Mouse (Mus musculus): Measurements from ENCODE around the gene Evc. TPM values are rescaled to one million over a fixed set of nuclear protein-coding genes. Genes with fewer than 3 reads are reported as not detected.

Evc gene
- polyA plus RNA-seq, 1 experiment from 2014 or later: 6.2 TPM

DNA sequence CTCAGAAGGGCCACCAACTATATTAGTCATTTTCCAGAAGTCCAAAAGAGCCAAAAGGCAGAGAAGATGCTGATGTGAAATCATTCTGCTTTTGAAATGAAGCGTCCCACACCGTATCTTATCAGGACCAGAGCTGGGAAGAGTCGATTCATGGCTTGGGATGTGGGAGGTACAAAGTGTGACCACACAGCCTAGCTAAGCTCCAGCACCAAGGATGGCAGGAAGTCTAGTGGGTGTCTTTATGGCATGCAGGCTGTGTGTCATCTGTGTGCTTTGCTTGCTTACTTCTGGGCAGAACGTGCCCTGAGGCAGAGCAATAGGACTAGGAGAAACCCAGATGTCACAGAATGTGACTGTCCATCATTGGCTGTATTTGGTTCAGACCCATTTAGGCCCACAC lies 15.9 kb downstream of the Evc start:
- Histone ChIP-seq H3K9me3 (ENCODE audit: control insufficient read depth, low read length) (peaks cover 2% of the 10 kb centered on the region; the same call in 1 of the 2 replicates), H3K4me2 (ENCODE audit: low read length) (no peak overlapping the region), H3K27me3 (replicated peaks; ENCODE audit: control insufficient read depth, insufficient read depth, low read length) (no peaks in the 10 kb centered on the region), H3K4me1 (replicated peaks; ENCODE audit: control insufficient read depth, insufficient read depth, low read length) (no peaks in the 10 kb centered on the region), H3K36me3 (ENCODE audit: control insufficient read depth, insufficient read depth) (peaks cover 8% of the 10 kb centered on the region; the same call in 1 of the 2 replicates), H3K4me3 (replicated peaks; ENCODE audit: low read length) (no peak overlapping the region), H3K9ac (replicated peaks; ENCODE audit: low read depth, low read length) (no peak overlapping the region), H3K27ac (ENCODE audit: low read length) (no peak overlapping the region)
- WGBS: 96% methylated on average over 4 of the region's 4 CpGs
- no peak for ATAC-seq

DNA sequence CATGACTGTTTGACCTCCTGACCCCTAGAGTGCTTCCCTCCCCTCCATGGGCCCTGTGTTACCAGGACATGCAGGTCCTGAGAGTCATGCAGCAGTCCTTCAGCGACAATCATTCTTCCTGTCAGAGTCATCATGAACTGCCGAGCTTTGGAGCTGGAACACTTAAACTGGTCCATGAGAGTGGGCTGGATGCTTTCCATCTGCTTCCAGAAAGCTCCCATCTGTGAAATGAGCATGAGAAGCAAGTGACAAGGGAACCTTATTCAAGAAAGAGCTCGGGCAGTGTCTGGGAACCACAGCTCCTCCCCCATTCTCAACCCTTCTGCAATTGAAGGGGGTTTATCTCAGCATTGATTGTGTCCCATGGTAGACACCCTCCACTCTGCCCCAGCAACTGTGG lies 16.5 kb downstream of the Evc start:
- H3K27me3 ChIP-seq (replicated peaks; ENCODE audit: control insufficient read depth, insufficient read depth, low read length): no peaks in the 10 kb centered on the region
- H3K36me3 ChIP-seq (ENCODE audit: control insufficient read depth, insufficient read depth): peaks cover 8% of the 10 kb centered on the region; the same call in 1 of the 2 replicates
- no peak overlapping the region for H3K4me2 ChIP-seq (ENCODE audit: low read length)
- H3K9ac ChIP-seq (replicated peaks; ENCODE audit: low read depth, low read length): no peak overlapping the region
- H3K4me1 ChIP-seq (replicated peaks; ENCODE audit: control insufficient read depth, insufficient read depth, low read length): no peaks in the 10 kb centered on the region
- H3K27ac ChIP-seq (ENCODE audit: low read length): no peak overlapping the region
- ATAC-seq: no peak
- H3K9me3 ChIP-seq (ENCODE audit: control insufficient read depth, low read length): peaks cover 4% of the 10 kb centered on the region
- WGBS: 74% methylated on average over 3 of the region's 3 CpGs
- no peak overlapping the region for H3K4me3 ChIP-seq (replicated peaks; ENCODE audit: low read length)

DNA sequence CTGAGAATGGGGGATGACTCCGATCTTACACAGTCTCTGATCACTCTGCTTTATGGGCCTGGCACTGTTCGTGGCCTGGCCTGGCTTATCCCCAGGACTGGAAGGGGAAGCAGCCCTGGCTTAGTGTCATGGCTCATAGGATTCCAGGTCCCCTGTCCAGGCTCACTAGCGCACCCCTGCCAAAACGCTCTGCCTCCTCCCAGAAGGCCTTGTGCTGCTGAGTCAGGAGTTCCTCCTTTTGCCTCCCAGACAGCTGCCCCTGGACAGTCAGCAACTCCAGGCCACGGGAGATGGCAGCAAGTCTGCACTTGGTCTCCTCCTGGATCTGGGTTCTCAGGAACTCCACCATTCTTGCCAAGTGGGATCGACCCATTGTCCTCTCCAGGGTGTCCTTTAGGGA lies 18.0 kb downstream of the Evc start:
- no peaks in the 10 kb centered on the region for H3K27me3 ChIP-seq (replicated peaks; ENCODE audit: control insufficient read depth, insufficient read depth, low read length)
- no peaks in the 10 kb centered on the region for H3K4me1 ChIP-seq (replicated peaks; ENCODE audit: control insufficient read depth, insufficient read depth, low read length)
- H3K36me3 ChIP-seq (ENCODE audit: control insufficient read depth, insufficient read depth): peaks cover 11% of the 10 kb centered on the region
- H3K4me2 ChIP-seq (ENCODE audit: low read length): no peak overlapping the region
- H3K9ac ChIP-seq (replicated peaks; ENCODE audit: low read depth, low read length): no peak overlapping the region
- H3K9me3 ChIP-seq (ENCODE audit: control insufficient read depth, low read length): peaks cover 7% of the 10 kb centered on the region
- no peak for ATAC-seq
- no peak overlapping the region for H3K27ac ChIP-seq (ENCODE audit: low read length)
- WGBS: 91% methylated on average over 6 of the region's 6 CpGs
- H3K4me3 ChIP-seq (replicated peaks; ENCODE audit: low read length): no peak overlapping the region

DNA sequence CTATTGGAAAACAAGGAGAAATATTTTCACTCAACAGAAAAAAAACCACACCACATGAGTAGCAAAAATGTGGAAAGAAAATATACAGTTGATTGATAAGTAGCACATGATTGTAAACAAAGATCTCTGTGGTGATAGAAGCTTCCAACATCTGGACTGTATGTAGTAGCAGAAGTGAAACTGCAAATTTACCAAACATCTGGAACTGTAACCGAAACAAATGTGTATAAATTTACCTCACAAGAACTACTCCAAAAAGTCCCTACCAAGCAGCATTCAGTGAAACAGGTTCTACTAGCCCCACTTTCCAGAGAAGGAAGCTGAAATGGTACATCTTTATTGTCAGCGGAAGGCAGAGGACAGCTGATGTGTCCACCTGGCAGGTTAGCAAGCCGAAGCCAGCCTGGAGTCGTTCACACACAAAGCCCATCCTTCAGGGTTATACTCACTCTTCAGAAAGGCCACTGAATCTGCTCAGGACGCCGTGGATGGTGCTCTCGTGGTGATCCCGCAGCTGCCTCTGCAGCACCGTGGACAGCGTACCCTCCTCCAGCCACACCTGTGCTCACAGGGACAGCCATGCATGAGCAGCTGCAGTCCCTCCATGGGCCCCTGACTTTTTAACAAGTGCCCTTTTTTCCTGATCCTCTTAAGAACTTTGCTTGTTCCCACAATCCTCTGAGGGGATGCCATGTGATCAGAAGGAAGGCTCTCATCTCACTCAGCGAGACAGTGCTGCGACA lies 23.5 kb downstream of the Evc start:
- 90% methylated on average over 12 of the region's 12 CpGs for WGBS
- H3K36me3 ChIP-seq (ENCODE audit: control insufficient read depth, insufficient read depth): peaks cover 11% of the 10 kb centered on the region

DNA sequence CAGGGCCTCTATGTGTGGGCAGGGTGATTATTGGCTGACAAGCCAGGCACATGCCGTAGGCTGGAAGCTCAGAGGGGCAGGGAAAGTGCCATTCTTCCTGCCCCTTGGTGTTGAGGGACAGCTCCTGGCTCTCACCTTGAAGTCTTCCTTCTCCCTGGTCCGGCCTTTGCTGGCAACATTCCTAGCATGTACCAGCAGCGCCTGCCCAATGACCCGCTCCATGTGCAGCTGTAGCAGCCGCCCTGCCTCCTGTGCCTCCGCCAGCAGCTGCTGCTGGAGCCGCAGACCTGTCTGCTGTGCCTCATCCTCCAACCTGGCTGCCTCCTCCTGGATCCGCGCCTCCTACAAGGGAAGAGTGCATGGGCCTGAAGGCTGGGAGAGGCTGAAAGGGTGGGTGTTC lies 26.7 kb downstream of the Evc start:
- H3K27me3 ChIP-seq (replicated peaks; ENCODE audit: control insufficient read depth, insufficient read depth, low read length): no peaks in the 10 kb centered on the region
- WGBS: 92% methylated on average over 9 of the region's 9 CpGs
- no peak overlapping the region for H3K4me2 ChIP-seq (ENCODE audit: low read length)
- no peak overlapping the region for H3K9ac ChIP-seq (replicated peaks; ENCODE audit: low read depth, low read length)
- H3K9me3 ChIP-seq (ENCODE audit: control insufficient read depth, low read length): peaks cover 3% of the 10 kb centered on the region; the same call in 1 of the 2 replicates
- no peak overlapping the region for H3K4me3 ChIP-seq (replicated peaks; ENCODE audit: low read length)
- no peaks in the 10 kb centered on the region for H3K4me1 ChIP-seq (replicated peaks; ENCODE audit: control insufficient read depth, insufficient read depth, low read length)
- no peak overlapping the region for H3K27ac ChIP-seq (ENCODE audit: low read length)
- H3K36me3 ChIP-seq (ENCODE audit: control insufficient read depth, insufficient read depth): peaks cover 3% of the 10 kb centered on the region
- ATAC-seq: no peak

More for the DNA sequence above, 23.5 kb downstream of the Evc start:
- H3K9me3 ChIP-seq (ENCODE audit: control insufficient read depth, low read length): peaks cover 7% of the 10 kb centered on the region
- H3K4me1 ChIP-seq (replicated peaks; ENCODE audit: control insufficient read depth, insufficient read depth, low read length): no peaks in the 10 kb centered on the region
- H3K27ac ChIP-seq (ENCODE audit: low read length): no peak overlapping the region
- H3K4me2 ChIP-seq (ENCODE audit: low read length): no peak overlapping the region
- H3K27me3 ChIP-seq (replicated peaks; ENCODE audit: control insufficient read depth, insufficient read depth, low read length): no peaks in the 10 kb centered on the region
- H3K9ac ChIP-seq (replicated peaks; ENCODE audit: low read depth, low read length): no peak overlapping the region
- no peak overlapping the region for H3K4me3 ChIP-seq (replicated peaks; ENCODE audit: low read length)
- ATAC-seq: no peak

DNA sequence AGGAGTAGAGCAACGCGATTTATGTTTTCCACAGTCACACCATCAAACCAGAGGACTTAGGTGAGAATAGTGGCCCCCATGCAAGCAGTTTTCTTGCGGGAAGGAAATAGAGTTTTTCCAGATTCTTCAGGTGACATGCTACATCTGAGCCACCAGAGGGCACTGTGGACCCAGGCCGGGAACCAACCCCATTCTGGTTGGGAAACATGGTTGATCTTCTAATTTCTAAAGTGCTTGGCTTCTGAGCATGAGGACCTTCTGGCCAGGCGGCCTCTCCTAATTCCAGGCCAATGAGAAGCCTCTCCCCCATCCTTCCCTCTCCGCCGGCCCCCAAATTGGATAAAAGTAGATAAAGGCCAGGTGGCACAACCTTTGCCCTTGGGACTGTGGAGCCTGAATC lies 38.3 kb downstream of the Evc start:
- H3K9ac ChIP-seq (replicated peaks; ENCODE audit: low read depth, low read length): no peak overlapping the region
- no peaks in the 10 kb centered on the region for H3K36me3 ChIP-seq (ENCODE audit: control insufficient read depth, insufficient read depth)
- no peak overlapping the region for H3K27ac ChIP-seq (ENCODE audit: low read length)
- H3K4me1 ChIP-seq (replicated peaks; ENCODE audit: control insufficient read depth, insufficient read depth, low read length): peaks cover 6% of the 10 kb centered on the region
- 24% methylated on average over 7 of the region's 7 CpGs for WGBS
- H3K4me3 ChIP-seq (replicated peaks; ENCODE audit: low read length): no peak overlapping the region
- ATAC-seq: no peak
- no peaks in the 10 kb centered on the region for H3K27me3 ChIP-seq (replicated peaks; ENCODE audit: control insufficient read depth, insufficient read depth, low read length)
- no peak overlapping the region for H3K4me2 ChIP-seq (ENCODE audit: low read length)
- H3K9me3 ChIP-seq (ENCODE audit: control insufficient read depth, low read length): no peaks in the 10 kb centered on the region

DNA sequence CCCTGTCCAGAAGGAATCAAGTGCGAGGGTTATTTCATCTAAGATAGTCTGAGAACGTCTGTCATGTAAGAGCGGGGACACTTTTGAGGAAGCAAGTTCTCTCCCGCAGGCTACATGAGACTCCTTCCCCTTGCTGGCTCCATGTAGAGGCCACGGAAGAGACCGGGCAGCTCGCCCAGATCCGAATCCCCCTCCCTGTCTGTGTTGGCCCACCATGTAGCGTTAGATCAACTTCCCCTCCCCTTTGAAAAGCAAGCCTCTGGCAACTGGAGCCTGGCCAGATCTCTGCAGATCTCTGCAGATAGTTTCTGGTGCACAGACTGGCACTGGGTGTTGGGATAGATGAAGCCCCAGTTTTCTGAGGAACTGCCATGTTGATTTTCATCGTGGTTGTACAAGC lies 40.0 kb downstream of the Evc start:
- WGBS: 42% methylated on average over 10 of the region's 10 CpGs
- Histone ChIP-seq H3K4me1 (replicated peaks; ENCODE audit: control insufficient read depth, insufficient read depth, low read length) (peaks cover 6% of the 10 kb centered on the region), H3K4me2 (ENCODE audit: low read length) (no peak overlapping the region), H3K27me3 (replicated peaks; ENCODE audit: control insufficient read depth, insufficient read depth, low read length) (no peaks in the 10 kb centered on the region), H3K4me3 (replicated peaks; ENCODE audit: low read length) (no peak overlapping the region), H3K27ac (ENCODE audit: low read length) (no peak overlapping the region), H3K36me3 (ENCODE audit: control insufficient read depth, insufficient read depth) (peaks cover under 1% of the 10 kb centered on the region; the same call in 1 of the 2 replicates), H3K9ac (replicated peaks; ENCODE audit: low read depth, low read length) (no peak overlapping the region), H3K9me3 (ENCODE audit: control insufficient read depth, low read length) (no peaks in the 10 kb centered on the region)
- ATAC-seq: peak; percentile 67

DNA sequence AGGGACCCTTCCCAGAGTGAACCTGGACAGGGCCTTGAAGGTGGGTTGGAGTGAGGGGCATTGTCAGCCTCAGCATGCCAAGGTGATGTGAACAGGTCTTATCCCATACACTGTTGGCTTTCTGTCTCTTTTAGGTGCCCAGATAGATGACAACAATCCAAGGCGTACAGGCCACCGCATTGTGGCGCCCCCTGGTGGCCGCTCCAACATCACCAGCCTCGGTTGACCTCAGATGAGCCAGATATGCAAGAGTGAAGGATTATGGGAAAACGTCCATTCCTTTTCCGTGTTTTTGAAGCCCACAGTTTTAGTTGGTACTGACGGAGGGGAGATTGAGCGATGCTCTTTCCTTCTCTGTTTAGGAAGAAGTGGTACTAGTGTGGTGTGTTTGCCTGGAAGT lies 45.7 kb downstream of the Evc start:
- peaks cover 34% of the 10 kb centered on the region for H3K36me3 ChIP-seq (ENCODE audit: control insufficient read depth, insufficient read depth)
- 68% methylated on average over 9 of the region's 9 CpGs for WGBS

DNA sequence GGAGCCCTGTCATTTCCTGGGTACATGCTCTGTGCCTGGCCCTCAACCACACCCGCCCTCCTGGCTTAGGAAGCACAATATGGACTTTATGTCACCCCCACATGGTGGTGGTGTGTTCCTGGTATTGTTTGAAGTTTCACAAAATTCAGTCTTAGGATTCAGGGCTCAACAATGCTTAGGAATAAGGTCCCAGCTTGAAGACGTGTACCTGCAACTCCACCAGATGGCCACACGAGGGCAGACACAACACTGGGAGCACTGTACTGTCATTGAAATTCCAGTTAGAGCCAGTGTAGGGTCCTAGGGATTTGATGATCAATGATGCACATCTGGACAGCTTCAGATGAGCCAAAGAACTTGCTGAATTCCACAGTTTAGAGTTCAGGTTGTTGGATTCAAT lies 47.5 kb downstream of the Evc start:
- peaks cover 39% of the 10 kb centered on the region for H3K36me3 ChIP-seq (ENCODE audit: control insufficient read depth, insufficient read depth)
- H3K4me2 ChIP-seq (ENCODE audit: low read length): no peak overlapping the region
- ATAC-seq: peak; percentile 51
- no peak overlapping the region for H3K9ac ChIP-seq (replicated peaks; ENCODE audit: low read depth, low read length)
- no peaks in the 10 kb centered on the region for H3K4me1 ChIP-seq (replicated peaks; ENCODE audit: control insufficient read depth, insufficient read depth, low read length)
- H3K4me3 ChIP-seq (replicated peaks; ENCODE audit: low read length): no peak overlapping the region
- H3K9me3 ChIP-seq (ENCODE audit: control insufficient read depth, low read length): no peaks in the 10 kb centered on the region
- no peak overlapping the region for H3K27ac ChIP-seq (ENCODE audit: low read length)
- 14% methylated on average over 3 of the region's 3 CpGs for WGBS
- no peaks in the 10 kb centered on the region for H3K27me3 ChIP-seq (replicated peaks; ENCODE audit: control insufficient read depth, insufficient read depth, low read length)

More for the DNA sequence above, 45.7 kb downstream of the Evc start:
- ATAC-seq: no peak
- Histone ChIP-seq H3K9me3 (ENCODE audit: control insufficient read depth, low read length) (no peaks in the 10 kb centered on the region), H3K27ac (ENCODE audit: low read length) (no peak overlapping the region), H3K4me1 (replicated peaks; ENCODE audit: control insufficient read depth, insufficient read depth, low read length) (no peaks in the 10 kb centered on the region), H3K4me3 (replicated peaks; ENCODE audit: low read length) (no peak overlapping the region), H3K9ac (replicated peaks; ENCODE audit: low read depth, low read length) (no peak overlapping the region), H3K4me2 (ENCODE audit: low read length) (no peak overlapping the region), H3K27me3 (replicated peaks; ENCODE audit: control insufficient read depth, insufficient read depth, low read length) (no peaks in the 10 kb centered on the region)

Data from forebrain, embryonic 16.5 days (tissue).